Mouse (Mus musculus): ENCODE measurements around the gene Gm9970. TPM values are rescaled to one million over a fixed set of nuclear protein-coding genes. Genes with fewer than 3 reads are reported as not detected.

Gene Gm9970
- polyA plus RNA-seq, 1 experiment from 2014 or later = 0.73 TPM

- ChIA-PET CTCF (no interaction called here), POLR2A (interaction anchor here (0.6 kb wide), 2 partner anchors 15 to 417 kb away, joined by 3 to 5 read pairs; no protein-coding TSS in a partner anchor)
- no peak for TF ChIP-seq CTCF (IDR thresholded peaks at IDR 0.05)
- ATAC-seq = no peak
- no peaks in the 10 kb centered on the region for H3K27me3 ChIP-seq
- in situ Hi-C loops (cut with MboI; ENCODE audit: low pct_unique_long_range_greater_than_20kb) = loop anchor here (10.0 kb wide), 1 partner anchor 69 kb away; no protein-coding TSS in a partner anchor
- DNase-seq (ENCODE audit: low read depth, low spot score) = no peak
Observed at GRCm38 (mm10) chr5:31255381-31255780, 14.3 kb upstream of the Gm9970 start.

- ChIA-PET CTCF (interaction anchor here (0.9 kb wide), 1 partner anchor 11 kb away, joined by 3 read pairs; no protein-coding TSS in a partner anchor), POLR2A (interaction anchor here (0.6 kb wide), 1 partner anchor 16 kb away, joined by 3 read pairs; no protein-coding TSS in a partner anchor)
- ATAC-seq (no peak), DNase-seq (ENCODE audit: low read depth, low spot score) (no peak)
- in situ Hi-C loops (cut with MboI; ENCODE audit: low pct_unique_long_range_greater_than_20kb) = loop anchor here (10.0 kb wide), 1 partner anchor 70 kb away; no protein-coding TSS in a partner anchor
- TF ChIP-seq CTCF (IDR thresholded peaks at IDR 0.05) = no peak
- H3K27me3 ChIP-seq = no peaks in the 10 kb centered on the region
Observed at GRCm38 (mm10) chr5:31254901-31255300, 13.9 kb upstream of the Gm9970 start.

GRCm38 (mm10) chr5:31254452-31254851 is 13.4 kb upstream of the Gm9970 start:
- ATAC-seq = no peak

GRCm38 (mm10) chr5:31253806-31254205 is 12.8 kb upstream of the Gm9970 start:
- ATAC-seq = no peak
- in situ Hi-C loops (cut with MboI; ENCODE audit: low pct_unique_long_range_greater_than_20kb) = loop anchor here (10.0 kb wide), 1 partner anchor 71 kb away; no protein-coding TSS in a partner anchor
- no peak for TF ChIP-seq CTCF (IDR thresholded peaks at IDR 0.05)
- ChIA-PET POLR2A (no interaction called here), CTCF (interaction anchor here (0.9 to 1.7 kb wide), 2 partner anchors 10 to 74 kb away, joined by 3 read pairs; no protein-coding TSS in a partner anchor)
- DNase-seq (ENCODE audit: low read depth, low spot score) = no peak
- H3K27me3 ChIP-seq = no peaks in the 10 kb centered on the region

More at GRCm38 (mm10) chr5:31254452-31254851, 13.4 kb upstream of the Gm9970 start:
- H3K27me3 ChIP-seq = no peaks in the 10 kb centered on the region
- POLR2A ChIA-PET = interaction anchor here (0.6 kb wide), 1 partner anchor 16 kb away, joined by 3 read pairs; no protein-coding TSS in a partner anchor
- in situ Hi-C loops (cut with MboI; ENCODE audit: low pct_unique_long_range_greater_than_20kb) = loop anchor here (10.0 kb wide), 1 partner anchor 70 kb away; no protein-coding TSS in a partner anchor
- no peak for DNase-seq (ENCODE audit: low read depth, low spot score)
- CTCF ChIA-PET = interaction anchor here (0.9 to 1.7 kb wide), 2 partner anchors 11 to 74 kb away, joined by 3 read pairs; no protein-coding TSS in a partner anchor
- no peak for TF ChIP-seq CTCF (IDR thresholded peaks at IDR 0.05)

- no peak for ATAC-seq
- TF ChIP-seq CTCF (IDR thresholded peaks at IDR 0.05) = no peak
- no peak for DNase-seq (ENCODE audit: low read depth, low spot score)
- H3K27me3 ChIP-seq = no peaks in the 10 kb centered on the region
- POLR2A ChIA-PET = interaction anchor here (0.6 kb wide), 1 partner anchor 35 kb away, joined by 3 read pairs; no protein-coding TSS in a partner anchor
- in situ Hi-C loops (cut with MboI; ENCODE audit: low pct_unique_long_range_greater_than_20kb) = loop anchor here (10.0 kb wide), 1 partner anchor 72 kb away; no protein-coding TSS in a partner anchor
- CTCF ChIA-PET = interaction anchor here (0.9 to 1.7 kb wide), 3 partner anchors 11 to 75 kb away, joined by 3 read pairs; no protein-coding TSS in a partner anchor
Observed at GRCm38 (mm10) chr5:31252795-31253545, 11.9 kb upstream of the Gm9970 start.

- ChIA-PET POLR2A (no interaction called here), CTCF (interaction anchor here (0.9 to 1.2 kb wide), 2 partner anchors 12 to 33 kb away, joined by 3 read pairs; no protein-coding TSS in a partner anchor)
- in situ Hi-C loops (cut with MboI; ENCODE audit: low pct_unique_long_range_greater_than_20kb) = loop anchor here (10.0 kb wide), 1 partner anchor 73 kb away; no protein-coding TSS in a partner anchor
- H3K27me3 ChIP-seq = no peaks in the 10 kb centered on the region
- no peak for DNase-seq (ENCODE audit: low read depth, low spot score)
- no peak for TF ChIP-seq CTCF (IDR thresholded peaks at IDR 0.05)
- no peak for ATAC-seq
Observed at GRCm38 (mm10) chr5:31252151-31252550, 11.1 kb upstream of the Gm9970 start.

- no peak for DNase-seq (ENCODE audit: low read depth, low spot score)
- TF ChIP-seq CTCF (IDR thresholded peaks at IDR 0.05) = no peak
- ChIA-PET CTCF (interaction anchor here (0.6 kb wide), 1 partner anchor 10 kb away, joined by 3 read pairs; no protein-coding TSS in a partner anchor), POLR2A (no interaction called here)
- ATAC-seq = no peak
- H3K27me3 ChIP-seq = no peaks in the 10 kb centered on the region
- in situ Hi-C loops (cut with MboI; ENCODE audit: low pct_unique_long_range_greater_than_20kb) = loop anchor here (10.0 kb wide), 1 partner anchor 73 kb away; no protein-coding TSS in a partner anchor
Observed at GRCm38 (mm10) chr5:31251541-31252101, 10.6 kb upstream of the Gm9970 start, which contains the start of gene Krtcap3. Gene Krtcap3, plus strand, starts transcription at chr5:31251691.

- no peaks in the 10 kb centered on the region for H3K27me3 ChIP-seq
- ChIA-PET POLR2A (no interaction called here), CTCF (no interaction called here)
- DNase-seq (ENCODE audit: low read depth, low spot score) = no peak
- in situ Hi-C loops (cut with MboI; ENCODE audit: low pct_unique_long_range_greater_than_20kb) = loop anchor here (10.0 kb wide), 1 partner anchor 74 kb away; no protein-coding TSS in a partner anchor
- no peak for ATAC-seq
- TF ChIP-seq CTCF (IDR thresholded peaks at IDR 0.05) = no peak
Observed at GRCm38 (mm10) chr5:31250716-31251115, 9.7 kb upstream of the Gm9970 start.

- POLR2A ChIA-PET = interaction anchor here (0.7 to 1.8 kb wide), 5 partner anchors 26 to 287 kb away, joined by 3 to 7 read pairs (median 5); partner anchors contain the start of gene Zfp513
- in situ Hi-C loops (cut with MboI; ENCODE audit: low pct_unique_long_range_greater_than_20kb) = no loop called here
- DNase-seq (ENCODE audit: low read depth, low spot score) = no peak
- no peak for ATAC-seq
- CTCF ChIA-PET = interaction anchor here (0.9 to 1.3 kb wide), 3 partner anchors 15 to 87 kb away, joined by 3 to 4 read pairs (median 3); no protein-coding TSS in a partner anchor
- no peaks in the 10 kb centered on the region for H3K27me3 ChIP-seq
- TF ChIP-seq CTCF (IDR thresholded peaks at IDR 0.05) = no peak
Observed at GRCm38 (mm10) chr5:31242191-31242590, 1.2 kb upstream of the Gm9970 start.

- ATAC-seq (no peak), DNase-seq (ENCODE audit: low read depth, low spot score) (no peak)
- ChIA-PET POLR2A (interaction anchor here (0.9 to 1.8 kb wide), 4 partner anchors 12 to 41 kb away, joined by 4 to 6 read pairs (median 5); partner anchors contain the start of genes Ppm1g and Zfp513), CTCF (interaction anchor here (0.9 to 1.3 kb wide), 3 partner anchors 16 to 87 kb away, joined by 3 to 4 read pairs (median 3); no protein-coding TSS in a partner anchor)
- no peak for TF ChIP-seq CTCF (IDR thresholded peaks at IDR 0.05)
- in situ Hi-C loops (cut with MboI; ENCODE audit: low pct_unique_long_range_greater_than_20kb) = no loop called here
- H3K27me3 ChIP-seq = no peaks in the 10 kb centered on the region
Observed at GRCm38 (mm10) chr5:31241522-31242034, 546 bp upstream of the Gm9970 start.
